Mouse (Mus musculus) lung, adult 2 months (tissue): ENCODE data around the gene Tbc1d20.

ENCODE experiments used
- CTCF ChIP-seq: fragments of 200-500 bp; IDR thresholded peaks from 2 replicates; pipeline ENCODE4 v1.5.1; 2011; ENCODE audit warnings: mild to moderate bottlenecking, low read length, control low read depth; ENCODE audit not compliant: insufficient read depth
- POLR2A ChIP-seq: fragments of 200-500 bp; IDR thresholded peaks from 2 replicates; pipeline ENCODE4 v1.6.1; 2011; ENCODE audit warnings: low read depth, mild to moderate bottlenecking, control low read depth, low read length, borderline replicate concordance; ENCODE audit errors: extremely low read depth

DNA sequence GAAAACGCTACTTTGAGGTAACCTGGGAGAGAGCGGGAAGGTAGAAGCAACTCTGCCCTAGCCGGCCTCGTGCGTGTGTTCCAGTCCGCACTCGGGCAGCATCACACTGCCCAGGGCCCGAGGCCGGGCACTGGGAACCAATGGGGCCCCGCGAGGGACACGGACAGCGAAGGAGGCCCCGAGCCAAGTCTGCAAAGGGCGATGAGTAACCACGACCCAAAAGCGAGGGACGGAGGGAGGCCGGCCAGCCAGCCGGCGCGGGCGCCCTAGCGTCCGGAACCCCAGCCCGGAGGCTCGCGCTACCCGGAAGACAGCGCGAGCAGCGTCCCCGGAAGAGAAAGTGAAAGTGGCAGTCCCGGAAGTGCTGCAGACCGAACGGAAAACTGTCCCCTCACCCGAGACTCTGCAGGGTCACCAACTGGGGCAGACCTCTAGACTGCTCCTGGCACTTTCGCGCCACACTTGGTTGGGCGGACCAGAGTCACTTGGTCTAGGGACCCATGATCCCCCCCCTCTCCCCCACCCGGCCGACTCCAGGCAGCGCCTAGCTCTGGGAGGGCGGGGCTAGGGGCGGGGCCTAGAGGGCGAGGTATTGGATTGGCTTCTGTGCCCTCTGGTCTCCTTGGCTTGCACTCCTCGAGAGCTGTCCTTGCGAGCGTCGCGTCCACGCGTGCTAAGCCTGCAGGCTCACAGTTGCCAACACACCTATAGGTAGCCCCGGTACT lies 38.6 kb downstream of the Tbc1d20 start, which contains the start of gene Rbck1:
- no peak for TF ChIP-seq CTCF
- TF ChIP-seq POLR2A: peak; percentile 77; the same call in 1 of the 2 replicates
